Mouse (Mus musculus): ENCODE results near the gene Qpctl.
A peak's percentile ranks its signal among the peaks of the same experiment; 100 is the strongest.
"Not testable (repeated sequence)": the region's sequence is repeated elsewhere in the genome, so short reads cannot be mapped to it uniquely, and the experiment has no call there.

The Qpctl gene

DNA sequence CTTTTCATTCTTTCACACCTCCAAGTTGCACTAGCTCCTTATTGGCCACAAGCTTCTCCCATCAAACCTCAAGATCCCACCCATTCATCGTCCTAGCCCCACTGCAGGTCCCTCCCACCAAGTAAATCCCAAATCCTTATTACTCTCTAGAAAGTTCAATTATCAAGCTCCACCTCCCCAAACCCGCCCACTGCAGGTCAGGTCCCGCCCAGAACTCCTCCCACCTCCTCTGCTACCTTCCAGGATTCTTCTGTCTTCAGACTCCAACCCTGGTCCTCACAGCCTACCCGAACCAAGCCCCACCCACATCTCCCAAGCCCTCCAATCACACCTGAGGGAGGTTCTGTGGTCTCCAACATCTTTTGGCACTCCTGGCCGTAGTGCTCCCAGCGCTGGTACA lies 15.1 kb upstream of the Qpctl start:
- DNase-seq (ENCODE audit: low read depth, low spot score), result no peak

DNA sequence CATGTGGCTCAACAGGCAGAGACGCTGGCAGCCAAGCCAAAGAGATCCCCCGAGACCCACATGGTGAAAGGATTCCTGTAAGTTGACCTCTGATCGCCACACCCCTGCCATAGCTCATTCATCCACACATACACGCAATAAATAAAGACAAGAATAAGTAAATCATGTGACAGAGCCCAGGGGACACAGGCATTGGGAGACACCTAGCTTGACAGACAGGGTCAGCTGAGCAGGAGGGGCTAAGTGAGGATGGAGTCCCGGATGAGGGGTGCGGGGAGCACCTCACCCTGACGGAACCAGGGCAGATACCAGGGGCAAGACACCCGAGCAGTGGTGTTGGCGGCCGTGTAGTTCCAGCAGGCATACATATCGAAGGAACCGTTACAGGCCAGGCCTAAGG lies 14.7 kb upstream of the Qpctl start:
- no peak for DNase-seq (ENCODE audit: low read depth, low spot score)

DNA sequence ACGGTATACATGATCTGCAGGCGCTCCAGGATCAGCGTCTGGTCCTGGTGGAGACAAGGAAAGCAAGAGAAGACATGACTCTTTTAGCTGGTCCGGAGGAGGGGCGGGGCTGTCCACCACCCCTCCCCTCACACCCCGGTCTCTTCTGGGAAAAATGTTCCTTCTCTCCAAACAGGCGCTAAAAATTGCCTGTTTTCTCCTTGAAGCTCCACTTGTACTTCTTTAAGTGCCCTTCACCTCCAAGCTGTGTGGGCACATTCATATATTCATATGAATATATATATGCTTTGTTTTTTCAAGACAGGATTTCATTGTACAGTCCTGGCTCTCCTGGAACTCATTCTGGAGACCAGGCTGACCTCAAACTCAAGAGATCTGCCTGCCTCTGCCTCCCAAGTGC lies 13.8 kb upstream of the Qpctl start:
- no peak for DNase-seq (ENCODE audit: low read depth, low spot score)

DNA sequence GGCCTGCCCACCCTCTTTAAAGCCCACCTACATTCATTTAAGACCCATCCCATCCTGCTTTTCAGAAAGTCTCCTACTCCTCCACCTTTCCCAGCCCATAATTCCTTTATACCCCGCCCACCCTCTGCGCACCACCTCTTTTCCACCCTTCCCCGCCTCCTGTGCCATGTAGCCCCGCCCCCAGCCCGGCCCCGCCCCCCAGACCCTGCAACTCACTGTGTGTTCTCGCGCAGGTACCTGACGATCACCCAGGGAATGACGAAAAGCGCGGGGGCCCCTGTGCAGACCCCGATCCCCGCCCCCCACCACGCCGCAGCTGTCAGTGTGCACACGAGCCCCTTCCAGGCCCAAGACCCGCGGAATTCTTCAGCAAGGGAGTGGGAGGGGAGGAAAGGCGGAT lies 11.0 kb upstream of the Qpctl start:
- no peak for DNase-seq (ENCODE audit: low read depth, low spot score)

DNA sequence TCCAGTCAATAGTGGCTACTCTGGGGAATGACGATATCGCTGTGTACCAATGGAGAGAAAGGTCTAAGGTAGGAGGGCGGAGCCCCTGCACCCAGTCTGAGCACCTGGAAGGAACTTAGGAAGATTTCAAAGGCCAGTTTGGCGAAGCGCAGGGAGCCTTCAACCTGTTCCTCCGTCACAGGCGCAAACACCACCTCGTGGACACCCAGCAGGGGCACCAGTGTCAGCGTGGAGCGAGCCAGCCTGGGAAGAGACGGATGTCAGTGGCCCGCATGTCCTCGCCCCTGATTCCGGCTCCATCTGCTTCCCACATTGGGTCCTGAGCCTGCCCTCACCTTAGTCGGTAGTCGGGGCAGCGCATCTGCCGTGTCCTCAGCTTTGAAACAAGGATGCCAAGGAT lies 10.3 kb upstream of the Qpctl start:
- no peak for DNase-seq (ENCODE audit: low read depth, low spot score)

DNA sequence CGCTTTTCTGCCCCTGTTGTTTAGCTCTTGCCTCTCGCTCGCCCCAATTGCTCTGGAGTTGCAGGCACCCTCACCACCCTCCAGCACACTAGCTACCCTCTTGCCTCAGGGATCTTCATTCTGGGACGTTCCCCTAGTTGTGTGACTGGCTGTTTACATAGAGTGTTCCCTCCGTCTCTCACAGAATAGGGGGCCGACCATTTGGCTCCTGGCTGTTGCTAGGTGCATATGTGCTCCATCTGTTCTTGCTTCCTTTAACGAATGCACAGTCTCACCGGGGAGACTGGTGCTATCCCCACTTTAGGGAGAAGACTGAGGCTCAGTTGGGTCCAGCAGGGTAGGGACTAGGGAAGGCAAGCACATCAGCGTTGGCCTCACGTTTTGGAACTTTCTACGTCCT lies 9.5 kb upstream of the Qpctl start:
- no peak for DNase-seq (ENCODE audit: low read depth, low spot score)

DNA sequence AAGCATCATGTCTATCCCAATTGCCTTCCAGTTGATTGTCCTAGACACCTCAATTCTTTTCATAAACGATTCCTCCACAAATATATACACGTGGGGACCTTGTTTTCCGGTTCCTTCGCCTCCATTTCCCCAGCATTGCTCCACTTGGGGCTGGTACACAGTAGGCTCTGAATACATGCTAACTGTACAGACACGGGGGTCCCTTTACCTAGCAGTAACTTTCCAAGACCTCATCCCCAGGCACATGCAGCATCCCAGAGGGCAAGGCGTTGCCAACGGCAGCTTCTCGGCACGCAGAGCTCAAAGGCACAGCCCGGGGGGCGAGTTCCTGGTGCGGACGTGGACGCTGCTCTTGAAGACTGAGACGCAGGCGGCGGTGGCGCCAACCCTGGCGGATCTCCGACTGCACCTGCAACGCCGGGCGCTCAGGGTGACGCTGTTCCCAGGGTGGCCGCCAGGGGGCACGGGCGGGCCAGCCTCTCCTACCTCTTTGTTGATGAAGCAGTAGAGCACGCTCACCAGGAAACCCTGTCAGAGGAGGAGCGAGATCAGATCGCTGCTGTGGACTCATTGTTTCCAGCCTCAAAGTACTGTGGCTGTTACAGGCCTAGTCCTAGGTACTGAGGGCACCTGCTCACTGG lies 8.2 kb upstream of the Qpctl start:
- DNase-seq (ENCODE audit: low read depth, low spot score), result peak; percentile 72

DNA sequence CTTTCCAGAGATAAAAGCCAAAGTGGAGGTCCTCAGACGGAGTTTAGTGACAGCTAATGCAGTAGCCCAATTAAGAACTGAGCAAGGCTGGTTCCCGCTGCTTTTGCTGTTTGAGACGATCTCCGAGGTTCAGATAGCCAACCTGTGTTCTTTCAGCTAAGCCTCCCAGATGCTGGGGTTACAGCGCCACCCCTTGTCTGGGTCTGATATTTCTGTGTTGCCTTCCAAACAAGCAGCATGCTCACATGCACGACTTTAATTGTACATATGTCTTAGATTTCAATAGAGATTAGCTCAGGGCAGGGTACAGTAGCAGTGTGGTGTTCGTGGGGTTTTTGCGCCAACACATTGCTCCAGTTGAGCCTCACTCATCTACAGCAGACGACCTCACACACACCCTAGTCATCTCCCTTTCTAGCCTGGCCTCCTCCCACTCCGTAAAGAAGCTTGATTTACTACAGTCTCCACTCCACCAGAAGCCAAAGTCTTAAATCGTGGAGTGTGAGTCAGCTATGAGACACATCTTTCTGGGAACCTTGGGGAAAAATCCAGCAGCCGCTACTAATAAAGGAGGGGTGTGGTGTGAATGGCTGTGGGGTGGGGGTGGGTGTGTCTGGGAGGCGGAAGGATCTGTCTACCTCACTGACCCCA lies 6.9 kb upstream of the Qpctl start:
- DNase-seq (ENCODE audit: low read depth, low spot score), result no peak

DNA sequence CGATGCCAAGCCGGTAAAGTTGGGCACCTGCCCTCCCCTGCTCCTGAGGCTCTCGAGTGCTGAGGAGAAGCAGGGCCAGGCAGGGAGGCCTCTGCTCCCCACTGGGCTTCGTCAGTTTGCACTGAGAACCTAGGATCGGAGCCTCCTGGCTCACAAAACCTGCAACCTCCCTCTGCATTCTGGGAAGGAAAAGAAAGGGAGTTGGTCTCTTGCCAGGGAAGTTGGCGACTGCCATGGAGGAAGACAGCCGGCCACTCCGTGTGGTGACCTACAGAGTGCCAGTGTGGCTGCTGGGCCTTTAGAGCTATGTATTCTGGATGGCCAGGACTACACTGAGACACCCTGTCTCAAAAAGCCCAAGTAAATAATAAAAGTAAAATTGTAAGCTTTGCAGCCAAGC lies 5.7 kb upstream of the Qpctl start:
- no peak for DNase-seq (ENCODE audit: low read depth, low spot score)

DNA sequence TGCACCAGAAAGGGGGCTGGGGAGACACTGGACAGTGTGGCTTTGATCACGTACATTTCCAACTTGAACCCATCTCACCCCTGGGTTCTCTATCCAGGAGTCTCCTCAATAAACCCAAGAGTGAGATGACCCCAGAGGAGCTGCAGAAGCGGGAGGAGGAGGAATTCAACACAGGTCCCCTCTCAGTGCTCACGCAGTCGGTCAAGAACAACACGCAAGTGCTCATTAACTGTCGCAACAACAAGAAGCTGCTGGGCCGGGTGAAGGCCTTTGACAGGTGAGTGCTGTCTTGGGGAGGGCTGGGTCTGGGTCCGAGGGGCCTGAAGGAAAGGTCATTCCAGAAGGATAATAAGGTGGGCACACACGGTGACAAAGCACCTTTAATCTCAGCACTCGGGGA lies 2.0 kb upstream of the Qpctl start:
- DNase-seq (ENCODE audit: low read depth, low spot score), result not testable (repeated sequence)

DNA sequence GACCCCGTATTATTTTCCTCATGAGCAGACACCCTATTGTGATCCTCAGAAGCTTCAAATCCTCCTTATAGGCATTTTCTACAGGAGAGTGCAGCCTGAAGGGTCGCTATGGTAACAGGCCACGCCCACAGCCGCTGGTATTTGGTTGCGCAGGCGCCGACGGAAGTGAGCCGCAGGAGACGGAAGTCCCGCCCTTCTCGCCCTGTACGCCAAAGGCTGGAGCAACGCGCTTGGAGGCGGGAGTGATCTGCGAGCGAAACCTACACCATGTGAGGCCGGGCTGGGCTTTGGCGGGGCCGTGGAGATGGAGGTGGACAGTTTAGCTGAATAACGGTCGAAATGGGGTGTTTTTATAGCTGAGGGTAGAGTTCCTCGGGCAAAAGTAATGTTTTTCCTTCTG lies 535 bp upstream of the Qpctl start, which contains the start of gene Snrpd2:
Gene Snrpd2, plus strand, starts transcription at position 97 of the 400 bp plus-strand sequence.
- DNase-seq (ENCODE audit: low read depth, low spot score), result peak; percentile 92

DNA sequence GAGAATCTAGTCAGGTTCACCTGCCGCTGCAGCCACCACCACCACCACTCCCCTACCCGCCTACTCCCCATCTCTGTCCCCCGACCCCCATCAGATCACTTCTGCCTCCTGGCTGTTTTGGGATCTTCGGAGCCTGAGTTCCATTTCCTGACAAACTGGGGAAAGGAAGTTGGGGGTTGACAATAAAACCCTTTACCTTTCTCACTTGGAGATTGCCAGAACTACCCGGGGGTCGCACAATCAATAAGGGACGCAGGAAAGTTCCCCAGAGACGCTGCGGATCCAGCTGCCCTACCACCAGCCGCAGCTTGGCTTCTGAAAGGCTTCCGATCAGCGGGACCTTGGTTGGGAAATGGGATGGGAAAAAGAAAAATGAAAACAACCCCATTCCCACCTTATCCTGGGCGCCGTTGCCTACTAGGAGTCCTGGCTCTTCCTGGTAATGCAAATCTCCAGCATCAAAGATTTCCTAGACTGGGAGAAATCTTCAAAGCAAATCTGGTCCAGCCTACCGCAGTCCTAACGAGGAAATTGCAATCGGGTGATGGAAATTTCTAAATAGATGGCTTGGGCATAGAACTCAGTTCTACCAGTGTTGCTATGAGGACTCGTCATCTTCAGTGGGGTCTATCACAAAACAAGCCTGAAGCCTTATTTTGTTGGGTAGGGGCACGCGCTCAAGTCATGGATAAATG lies 764 bp downstream of the Qpctl start:
- no peak for DNase-seq (ENCODE audit: low read depth, low spot score)

DNA sequence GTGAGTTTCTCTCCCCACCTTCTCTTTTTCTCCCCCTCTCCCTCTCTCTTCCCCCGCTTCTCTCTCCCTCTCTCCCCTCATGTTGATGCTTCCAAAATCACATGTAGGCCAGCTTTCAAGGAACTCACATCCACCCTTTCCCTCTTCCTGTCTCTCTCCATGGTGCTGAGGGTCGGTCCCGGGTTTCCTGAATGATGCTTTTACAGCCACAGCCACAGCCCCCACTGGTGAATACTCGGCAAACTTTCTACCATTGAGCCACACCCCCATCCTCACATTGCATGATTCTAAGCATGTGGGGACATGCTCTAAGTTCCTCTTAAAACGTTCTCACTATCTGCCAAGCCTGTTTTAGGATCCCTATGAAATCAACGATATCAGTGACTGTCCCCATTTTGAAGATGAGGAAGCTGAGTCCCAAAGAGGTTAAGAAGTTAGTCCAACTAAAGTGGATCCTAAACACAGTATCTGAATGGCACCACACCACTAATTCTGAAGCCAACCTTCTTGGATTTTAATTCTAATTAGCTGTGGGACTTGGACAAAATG lies 1.5 kb downstream of the Qpctl start:
- DNase-seq (ENCODE audit: low read depth, low spot score), result no peak

DNA sequence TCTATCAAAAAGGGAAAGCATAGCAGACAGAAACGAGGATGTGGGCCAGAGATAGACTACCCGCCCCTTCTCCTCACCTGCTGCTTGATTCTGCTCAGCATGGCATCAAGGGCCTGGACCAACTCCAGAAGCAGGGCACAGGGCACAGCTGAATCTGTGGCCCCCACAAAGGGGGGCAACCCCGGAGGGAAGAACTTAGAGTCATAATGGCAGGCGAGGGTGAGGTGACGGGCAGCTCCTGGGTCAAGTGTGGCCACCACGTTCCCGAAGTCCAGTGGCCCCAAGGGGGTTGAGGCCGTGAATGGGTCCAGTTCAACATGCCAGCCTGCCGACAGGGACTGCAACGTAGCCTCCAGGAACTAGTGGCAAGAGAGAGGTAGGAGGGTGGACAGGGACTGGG lies 2.3 kb downstream of the Qpctl start:
- no peak for DNase-seq (ENCODE audit: low read depth, low spot score)

DNA sequence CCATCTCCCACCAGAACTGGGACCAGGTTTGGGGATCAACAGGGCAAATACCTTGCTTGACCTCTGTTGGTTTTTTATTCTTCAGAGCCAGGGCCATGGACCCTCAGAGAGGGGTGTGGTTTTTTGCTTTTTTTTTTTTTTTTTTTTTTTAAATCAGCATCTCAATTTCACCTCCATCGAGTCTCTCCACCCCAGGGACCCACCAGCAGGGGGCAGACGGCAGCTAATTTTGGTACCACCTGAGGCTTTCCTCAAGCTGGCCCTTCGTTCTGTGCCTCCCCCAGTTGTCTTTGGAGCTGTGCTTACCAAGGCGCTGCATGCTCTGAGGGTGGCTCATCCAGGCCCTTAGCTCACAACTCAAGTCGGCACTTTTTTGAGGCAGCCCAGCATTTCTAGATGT lies 11.7 kb downstream of the Qpctl start:
- DNase-seq (ENCODE audit: low read depth, low spot score), result no peak

DNA sequence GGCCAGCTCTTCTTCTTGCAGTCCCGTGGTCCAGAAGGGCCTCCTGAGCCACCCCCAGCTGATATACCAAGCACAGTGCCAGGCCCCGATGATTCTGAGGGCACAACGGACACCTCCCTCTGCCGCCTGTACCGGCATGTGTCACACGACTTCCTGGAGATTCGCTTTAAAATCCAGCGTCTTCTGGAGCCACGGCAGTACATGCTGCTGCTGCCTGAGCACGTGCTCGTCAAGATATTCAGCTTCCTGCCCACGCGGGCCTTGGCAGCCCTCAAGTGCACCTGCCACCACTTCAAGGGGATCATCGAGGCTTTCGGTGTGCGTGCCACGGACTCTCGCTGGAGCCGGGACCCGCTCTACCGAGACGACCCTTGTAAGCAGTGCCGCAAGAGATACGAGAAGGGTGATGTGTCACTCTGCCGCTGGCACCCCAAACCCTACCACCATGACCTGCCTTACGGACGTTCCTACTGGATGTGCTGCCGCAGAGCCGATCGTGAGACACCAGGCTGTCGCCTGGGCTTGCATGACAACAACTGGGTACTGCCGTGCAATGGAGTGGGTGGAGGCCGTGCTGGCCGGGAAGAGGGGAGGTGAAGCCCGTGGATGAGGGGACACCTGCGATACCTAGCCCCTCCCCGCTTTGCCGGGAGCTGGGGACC lies 12.3 kb downstream of the Qpctl start:
- no peak for DNase-seq (ENCODE audit: low read depth, low spot score)

DNA sequence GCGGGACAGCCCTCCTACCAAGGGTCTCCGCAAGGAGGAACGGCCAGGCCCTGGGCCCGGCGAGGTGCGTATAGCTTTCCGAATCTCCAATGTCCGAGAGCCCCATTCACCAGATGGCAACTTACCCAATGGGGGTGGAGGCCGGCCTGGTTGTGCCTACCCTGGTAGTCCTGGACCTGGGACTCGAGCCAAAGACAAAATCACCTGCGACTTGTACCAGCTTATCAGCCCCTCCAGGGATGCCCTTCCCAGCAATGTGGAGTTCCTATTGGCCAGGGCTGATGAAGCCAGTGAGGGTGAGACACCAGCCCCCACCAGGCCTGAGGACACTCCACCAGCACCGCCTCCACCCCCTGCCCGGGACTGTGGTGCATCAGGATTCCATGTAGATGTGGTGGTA lies 12.9 kb downstream of the Qpctl start:
- DNase-seq (ENCODE audit: low read depth, low spot score), result no peak

DNA sequence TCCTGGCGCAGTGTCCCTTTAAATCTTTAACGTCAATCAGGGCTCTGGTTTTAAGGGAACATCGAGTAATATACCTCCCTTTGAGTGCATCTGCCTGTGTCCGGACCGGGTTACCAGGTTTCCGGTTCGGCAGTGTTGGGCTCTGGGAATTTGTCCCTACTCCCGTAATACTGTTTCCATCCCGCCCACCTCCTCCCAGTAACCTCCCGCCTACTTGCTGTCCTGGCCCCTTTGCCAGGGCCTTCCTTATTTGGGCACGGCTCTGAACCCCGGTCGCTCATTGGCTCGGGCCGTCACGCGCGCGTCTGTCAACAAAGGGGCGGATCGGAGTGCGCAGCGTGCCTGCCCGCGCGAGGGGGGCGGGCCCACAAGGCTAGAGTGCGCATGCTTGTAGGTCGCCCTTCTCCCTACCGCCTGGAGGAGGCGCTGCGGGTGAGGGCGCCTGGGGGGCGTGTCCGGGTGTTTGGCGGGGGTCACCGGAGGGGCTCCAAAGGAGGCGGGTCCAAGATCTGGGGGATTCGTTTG lies 17.7 kb downstream of the Qpctl start:
- peak; percentile 96 for DNase-seq (ENCODE audit: low read depth, low spot score)

DNA sequence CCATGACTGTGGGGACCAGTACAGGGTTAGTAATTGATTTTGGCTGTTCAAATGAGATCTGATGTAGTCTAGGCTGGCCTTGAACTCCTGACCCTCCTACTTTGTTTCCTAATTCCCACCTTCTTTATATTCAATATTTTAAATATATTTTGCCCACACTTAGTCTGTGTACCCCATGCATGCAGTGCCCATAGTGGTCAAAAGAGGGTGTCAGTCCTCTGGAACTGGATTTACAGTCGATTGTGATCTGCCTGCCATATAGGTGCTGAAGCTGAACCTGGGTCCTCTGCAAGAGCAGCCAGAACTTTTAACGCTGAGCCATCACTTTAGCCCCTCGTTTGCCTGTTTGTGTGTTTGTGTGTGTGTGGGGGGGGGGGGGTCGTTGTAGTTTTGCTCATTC lies 18.4 kb downstream of the Qpctl start:
- no peak for DNase-seq (ENCODE audit: low read depth, low spot score)

DNA sequence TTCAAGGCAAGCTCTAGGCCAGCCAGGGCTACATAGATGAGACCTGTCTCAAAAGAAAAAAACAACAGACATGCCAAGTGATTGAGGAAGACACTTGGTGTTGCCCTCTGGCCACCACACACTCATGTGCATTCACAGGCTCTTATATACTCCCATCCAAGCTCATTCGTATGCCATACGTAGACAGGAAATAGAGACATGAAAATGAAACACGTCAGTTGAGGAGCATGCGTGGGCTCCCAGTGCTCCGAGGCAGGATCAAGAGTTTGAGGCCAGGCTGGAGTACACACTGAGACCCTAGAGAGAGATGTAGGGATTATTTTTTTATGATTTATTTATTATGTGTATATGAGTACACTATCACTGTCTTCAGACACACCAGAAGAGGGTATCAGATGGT lies 19.7 kb downstream of the Qpctl start:
- DNase-seq (ENCODE audit: low read depth, low spot score), result no peak

DNA sequence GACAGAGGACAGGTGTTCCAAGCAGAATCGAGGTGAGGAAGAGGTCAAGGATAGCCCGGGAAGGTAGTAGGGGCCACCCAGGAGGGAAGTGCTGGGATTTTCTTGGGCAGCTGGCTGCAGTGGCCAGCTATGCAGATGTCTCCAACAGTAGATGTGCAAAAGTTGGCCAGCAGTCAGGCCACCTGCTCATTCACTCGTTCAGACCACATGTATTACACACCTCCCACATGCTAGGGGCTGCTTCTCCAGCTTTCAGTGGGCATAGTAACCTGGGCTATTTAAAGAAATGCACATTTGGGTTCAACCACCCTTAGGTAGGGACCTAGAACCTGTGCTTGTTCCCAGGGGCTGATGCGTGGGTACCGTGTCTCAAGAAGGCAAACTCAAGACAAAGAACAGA lies 21.3 kb downstream of the Qpctl start:
- no peak for DNase-seq (ENCODE audit: low read depth, low spot score)

DNA sequence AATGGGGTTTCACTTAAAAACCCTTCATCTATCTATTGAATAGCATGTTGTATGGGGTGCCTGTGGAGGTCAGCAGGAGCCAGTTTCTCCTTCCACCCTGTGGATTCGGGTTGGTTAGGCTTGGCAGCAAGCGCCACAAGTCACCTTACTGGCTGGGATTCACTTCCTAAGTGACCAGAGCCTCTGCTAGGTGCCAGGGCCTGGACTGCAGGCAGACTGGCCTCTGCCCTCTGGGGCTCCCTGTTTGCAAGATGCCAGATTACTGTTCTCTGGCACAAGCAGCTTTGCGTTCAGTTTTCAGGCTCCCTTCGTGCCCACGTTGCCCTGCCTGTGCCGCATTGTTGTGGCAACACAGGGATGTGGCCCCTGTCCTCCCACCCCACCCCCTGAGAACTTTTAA lies 24.4 kb downstream of the Qpctl start:
- DNase-seq (ENCODE audit: low read depth, low spot score), result no peak
